Mouse (Mus musculus): ENCODE results near the gene Fam135a. TPM values are rescaled to one million over a fixed set of nuclear protein-coding genes. Genes with fewer than 3 reads are reported as not detected.

Gene Fam135a
- polyA plus RNA-seq, 1 experiment = 0.95 TPM

- Histone ChIP-seq H3K4me3 (ENCODE audit: extremely low read depth, insufficient read depth, insufficient read length) (no peak overlapping the region), H3K4me1 (ENCODE audit: control insufficient read depth, insufficient read depth, insufficient read length) (no peaks in the 10 kb centered on the region), H3K27me3 (ENCODE audit: control insufficient read depth, insufficient read depth, low read length) (no peaks in the 10 kb centered on the region), H3K27ac (ENCODE audit: insufficient read depth, low read length) (no peak overlapping the region), H3K36me3 (ENCODE audit: control insufficient read depth, insufficient read depth, low read length) (no peaks in the 10 kb centered on the region)
- no peak for DNase-seq (ENCODE audit: low read depth in 1 of 2, low spot score in 2 of 2)
- TF ChIP-seq POLR2A (IDR thresholded peaks at IDR 0.05; ENCODE audit: low read depth, low read length) = no peak
- TF ChIP-seq CTCF (IDR thresholded peaks at IDR 0.05; ENCODE audit: extremely low read depth, insufficient read depth, insufficient read length, insufficient replicate concordance) = no peak
- WGBS = 94% methylated on average over 7 of the region's 7 CpGs
Observed at GRCm38 (mm10) chr1:24068830-24069229, 31.3 kb downstream of the Fam135a start.

- H3K4me1 ChIP-seq (ENCODE audit: control insufficient read depth, insufficient read depth, insufficient read length) = no peaks in the 10 kb centered on the region
- TF ChIP-seq POLR2A (IDR thresholded peaks at IDR 0.05; ENCODE audit: low read depth, low read length) = no peak
- no peak for TF ChIP-seq CTCF (IDR thresholded peaks at IDR 0.05; ENCODE audit: extremely low read depth, insufficient read depth, insufficient read length, insufficient replicate concordance)
- 87% methylated on average over 4 of the region's 4 CpGs for WGBS
- no peak overlapping the region for H3K27ac ChIP-seq (ENCODE audit: insufficient read depth, low read length)
- H3K27me3 ChIP-seq (ENCODE audit: control insufficient read depth, insufficient read depth, low read length) = no peaks in the 10 kb centered on the region
- DNase-seq (ENCODE audit: low read depth in 1 of 2, low spot score in 2 of 2) = no peak
- no peak overlapping the region for H3K4me3 ChIP-seq (ENCODE audit: extremely low read depth, insufficient read depth, insufficient read length)
- H3K36me3 ChIP-seq (ENCODE audit: control insufficient read depth, insufficient read depth, low read length) = no peaks in the 10 kb centered on the region
Observed at GRCm38 (mm10) chr1:24066706-24067105, 33.4 kb downstream of the Fam135a start.

GRCm38 (mm10) chr1:24055706-24056105 lies 44.4 kb downstream of the Fam135a start:
- Histone ChIP-seq H3K27me3 (ENCODE audit: control insufficient read depth, insufficient read depth, low read length) (no peaks in the 10 kb centered on the region), H3K4me3 (ENCODE audit: extremely low read depth, insufficient read depth, insufficient read length) (no peak overlapping the region), H3K4me1 (ENCODE audit: control insufficient read depth, insufficient read depth, insufficient read length) (no peaks in the 10 kb centered on the region), H3K36me3 (ENCODE audit: control insufficient read depth, insufficient read depth, low read length) (no peaks in the 10 kb centered on the region), H3K27ac (ENCODE audit: insufficient read depth, low read length) (no peak overlapping the region)
- 93% methylated on average over 14 of the region's 14 CpGs for WGBS
- TF ChIP-seq CTCF (IDR thresholded peaks at IDR 0.05; ENCODE audit: extremely low read depth, insufficient read depth, insufficient read length, insufficient replicate concordance) = no peak
- no peak for TF ChIP-seq POLR2A (IDR thresholded peaks at IDR 0.05; ENCODE audit: low read depth, low read length)
- no peak for DNase-seq (ENCODE audit: low read depth in 1 of 2, low spot score in 2 of 2)

GRCm38 (mm10) chr1:24046730-24047510 lies 53.2 kb downstream of the Fam135a start:
- H3K27me3 ChIP-seq (ENCODE audit: control insufficient read depth, insufficient read depth, low read length) = no peaks in the 10 kb centered on the region
- H3K4me3 ChIP-seq (ENCODE audit: extremely low read depth, insufficient read depth, insufficient read length) = no peak overlapping the region
- DNase-seq (ENCODE audit: low read depth in 1 of 2, low spot score in 2 of 2) = no peak
- no peaks in the 10 kb centered on the region for H3K36me3 ChIP-seq (ENCODE audit: control insufficient read depth, insufficient read depth, low read length)
- no peak for TF ChIP-seq POLR2A (IDR thresholded peaks at IDR 0.05; ENCODE audit: low read depth, low read length)
- no peak for TF ChIP-seq CTCF (IDR thresholded peaks at IDR 0.05; ENCODE audit: extremely low read depth, insufficient read depth, insufficient read length, insufficient replicate concordance)
- H3K4me1 ChIP-seq (ENCODE audit: control insufficient read depth, insufficient read depth, insufficient read length) = no peaks in the 10 kb centered on the region
- WGBS = 85% methylated on average over 6 of the region's 6 CpGs
- no peak overlapping the region for H3K27ac ChIP-seq (ENCODE audit: insufficient read depth, low read length)

GRCm38 (mm10) chr1:24045627-24046026 lies 54.5 kb downstream of the Fam135a start:
- no peak for DNase-seq (ENCODE audit: low read depth in 1 of 2, low spot score in 2 of 2)
- Histone ChIP-seq H3K4me3 (ENCODE audit: extremely low read depth, insufficient read depth, insufficient read length) (no peak overlapping the region), H3K27me3 (ENCODE audit: control insufficient read depth, insufficient read depth, low read length) (no peaks in the 10 kb centered on the region), H3K36me3 (ENCODE audit: control insufficient read depth, insufficient read depth, low read length) (no peaks in the 10 kb centered on the region), H3K27ac (ENCODE audit: insufficient read depth, low read length) (no peak overlapping the region), H3K4me1 (ENCODE audit: control insufficient read depth, insufficient read depth, insufficient read length) (no peaks in the 10 kb centered on the region)
- TF ChIP-seq CTCF (IDR thresholded peaks at IDR 0.05; ENCODE audit: extremely low read depth, insufficient read depth, insufficient read length, insufficient replicate concordance) = no peak
- no peak for TF ChIP-seq POLR2A (IDR thresholded peaks at IDR 0.05; ENCODE audit: low read depth, low read length)
- 67% methylated on average over 5 of the region's 5 CpGs for WGBS

- Histone ChIP-seq H3K27ac (ENCODE audit: insufficient read depth, low read length) (no peak overlapping the region), H3K4me3 (ENCODE audit: extremely low read depth, insufficient read depth, insufficient read length) (no peak overlapping the region), H3K27me3 (ENCODE audit: control insufficient read depth, insufficient read depth, low read length) (no peaks in the 10 kb centered on the region), H3K4me1 (ENCODE audit: control insufficient read depth, insufficient read depth, insufficient read length) (no peaks in the 10 kb centered on the region), H3K36me3 (ENCODE audit: control insufficient read depth, insufficient read depth, low read length) (no peaks in the 10 kb centered on the region)
- no peak for TF ChIP-seq POLR2A (IDR thresholded peaks at IDR 0.05; ENCODE audit: low read depth, low read length)
- TF ChIP-seq CTCF (IDR thresholded peaks at IDR 0.05; ENCODE audit: extremely low read depth, insufficient read depth, insufficient read length, insufficient replicate concordance) = no peak
- no peak for DNase-seq (ENCODE audit: low read depth in 1 of 2, low spot score in 2 of 2)
- 81% methylated on average over 5 of the region's 5 CpGs for WGBS
Observed at GRCm38 (mm10) chr1:24043007-24043406, 57.1 kb downstream of the Fam135a start.

- Histone ChIP-seq H3K4me3 (ENCODE audit: extremely low read depth, insufficient read depth, insufficient read length) (no peak overlapping the region), H3K27ac (ENCODE audit: insufficient read depth, low read length) (no peak overlapping the region), H3K36me3 (ENCODE audit: control insufficient read depth, insufficient read depth, low read length) (no peaks in the 10 kb centered on the region), H3K4me1 (ENCODE audit: control insufficient read depth, insufficient read depth, insufficient read length) (no peaks in the 10 kb centered on the region), H3K27me3 (ENCODE audit: control insufficient read depth, insufficient read depth, low read length) (no peaks in the 10 kb centered on the region)
- TF ChIP-seq POLR2A (IDR thresholded peaks at IDR 0.05; ENCODE audit: low read depth, low read length) (no peak), CTCF (IDR thresholded peaks at IDR 0.05; ENCODE audit: extremely low read depth, insufficient read depth, insufficient read length, insufficient replicate concordance) (no peak)
- WGBS = 89% methylated on average over 2 of the region's 2 CpGs
- no peak for DNase-seq (ENCODE audit: low read depth in 1 of 2, low spot score in 2 of 2)
Observed at GRCm38 (mm10) chr1:24033759-24034423, 66.2 kb downstream of the Fam135a start.

All from spleen, adult 2 months (tissue).